Mouse (Mus musculus): ENCODE results near the gene Bmp2k. TPM values are rescaled to one million over a fixed set of nuclear protein-coding genes. Genes with fewer than 3 reads are reported as not detected.
A peak's percentile ranks its signal among the peaks of the same experiment; 100 is the strongest.

Gene Bmp2k
- total RNA-seq, 2 experiments from 2014 or later, result 9.6 to 12.9 TPM

GRCm38 (mm10) chr5:97108333-97108732, 110.8 kb downstream of the Bmp2k start:
- H3K27ac ChIP-seq, result no peak overlapping the region
- no peak for TF ChIP-seq CTCF (IDR thresholded peaks at IDR 0.05)
- H3K4me3 ChIP-seq, result no peak overlapping the region
- intact Hi-C loops (cut with DNase I), result no loop called here
- no peak for DNase-seq

- Histone ChIP-seq H3K27ac (no peak overlapping the region), H3K4me3 (no peak overlapping the region)
- intact Hi-C loops (cut with DNase I), result no loop called here
- no peak for TF ChIP-seq CTCF (IDR thresholded peaks at IDR 0.05)
- no peak for DNase-seq
These were observed 112.6 kb downstream of the Bmp2k start for GRCm38 (mm10) chr5:97110133-97110532.

GRCm38 (mm10) chr5:97110697-97111096, 113.2 kb downstream of the Bmp2k start:
- TF ChIP-seq CTCF (IDR thresholded peaks at IDR 0.05), result no peak
- no peak for DNase-seq
- Histone ChIP-seq H3K4me3 (peak overlapping the region; percentile 87), H3K27ac (peak overlapping the region; percentile 82; the same call in 1 of the 2 replicates)
- intact Hi-C loops (cut with DNase I), result no loop called here

GRCm38 (mm10) chr5:97111207-97111910, 113.9 kb downstream of the Bmp2k start, which contains the start of gene Paqr3:
Gene Paqr3 (minus strand): TSS chr5:97111596.
- H3K4me3 ChIP-seq, result peak within 1 kb of the TSS; percentile 87
- intact Hi-C loops (cut with DNase I), result no loop called here
- no peak for TF ChIP-seq CTCF (IDR thresholded peaks at IDR 0.05)
- DNase-seq, result peak; percentile 99
- peak within 1 kb of the TSS; percentile 82 for H3K27ac ChIP-seq

GRCm38 (mm10) chr5:97124977-97125376, 127.5 kb downstream of the Bmp2k start:
- intact Hi-C loops (cut with DNase I), result loop anchor here (10.0 kb wide), 2 partner anchors 1060 to 1740 kb away; no protein-coding TSS in a partner anchor
- TF ChIP-seq CTCF (IDR thresholded peaks at IDR 0.05), result no peak
- Histone ChIP-seq H3K27ac (no peak overlapping the region), H3K4me3 (no peak overlapping the region)
- DNase-seq, result no peak

GRCm38 (mm10) chr5:97125459-97125970, 128.0 kb downstream of the Bmp2k start:
- Histone ChIP-seq H3K27ac (no peak overlapping the region), H3K4me3 (no peak overlapping the region)
- TF ChIP-seq CTCF (IDR thresholded peaks at IDR 0.05), result no peak
- intact Hi-C loops (cut with DNase I), result loop anchor here (10.0 kb wide), 2 partner anchors 1059 to 1739 kb away; no protein-coding TSS in a partner anchor
- DNase-seq, result no peak

- Histone ChIP-seq H3K27ac (no peak overlapping the region), H3K4me3 (no peak overlapping the region)
- TF ChIP-seq CTCF (IDR thresholded peaks at IDR 0.05), result peak; percentile 80
- intact Hi-C loops (cut with DNase I), result loop anchor here (2.0 to 10.0 kb wide), 3 partner anchors 1059 to 1739 kb away; partner anchors contain the start of gene Cfap299
- DNase-seq, result peak; percentile 36
These were observed 128.5 kb downstream of the Bmp2k start for GRCm38 (mm10) chr5:97126005-97126404.

GRCm38 (mm10) chr5:97127284-97127683, 129.8 kb downstream of the Bmp2k start:
- intact Hi-C loops (cut with DNase I), result loop anchor here (2.0 to 10.0 kb wide), 3 partner anchors 1058 to 1738 kb away; partner anchors contain the start of gene Cfap299
- H3K4me3 ChIP-seq, result no peak overlapping the region
- no peak for TF ChIP-seq CTCF (IDR thresholded peaks at IDR 0.05)
- H3K27ac ChIP-seq, result no peak overlapping the region
- DNase-seq, result no peak

- H3K4me3 ChIP-seq, result no peak overlapping the region
- intact Hi-C loops (cut with DNase I), result loop anchor here (10.0 kb wide), 2 partner anchors 1056 to 1736 kb away; no protein-coding TSS in a partner anchor
- no peak overlapping the region for H3K27ac ChIP-seq
- peak; percentile 66 for TF ChIP-seq CTCF (IDR thresholded peaks at IDR 0.05)
- DNase-seq, result peak; percentile 48
These were observed 131.0 kb downstream of the Bmp2k start for GRCm38 (mm10) chr5:97128242-97129226.

- DNase-seq, result no peak
- Histone ChIP-seq H3K27ac (no peak overlapping the region), H3K4me3 (no peak overlapping the region)
- intact Hi-C loops (cut with DNase I), result loop anchor here (10.0 kb wide), 2 partner anchors 1055 to 1735 kb away; no protein-coding TSS in a partner anchor
- no peak for TF ChIP-seq CTCF (IDR thresholded peaks at IDR 0.05)
These were observed 132.1 kb downstream of the Bmp2k start for GRCm38 (mm10) chr5:97129589-97129988.

GRCm38 (mm10) chr5:97135331-97135730, 137.8 kb downstream of the Bmp2k start:
- intact Hi-C loops (cut with DNase I), result no loop called here
- DNase-seq, result no peak
- TF ChIP-seq CTCF (IDR thresholded peaks at IDR 0.05), result no peak
- H3K27ac ChIP-seq, result no peak overlapping the region
- no peak overlapping the region for H3K4me3 ChIP-seq

Other genes with a start within 250 kb of the Bmp2k start
- 10 to 100 TPM; 11.9 to 22.3 TPM for gene Anxa3, start 204.3 kb upstream of the Bmp2k start, total RNA-seq (2021)
- 1 to 10 TPM; 1.8 to 3.3 TPM for gene Paqr3, start 113.9 kb downstream of the Bmp2k start, total RNA-seq (2021)

Measured in gastrocnemius, adult 2 months (tissue).